Mouse (Mus musculus) CD4-positive, CD25-positive, alpha-beta regulatory T cell, adult 4 months (primary cell): ENCODE results near the gene Gm10203. TPM values are rescaled to one million over a fixed set of nuclear protein-coding genes. Genes with fewer than 3 reads are reported as not detected.
"Not testable (repeated sequence)": the region's sequence is repeated elsewhere in the genome, so short reads cannot be mapped to it uniquely, and the experiment has no call there.

Experiments used
- ATAC-seq: one replicate; pipeline ENCODE4 v1.8.0; 2017
- polyA plus RNA-seq, 2 experiments: library from polyadenylated mRNA; unstranded; fragments of 100-300 nt; shearing (Covaris generic); gene quantifications; one replicate each; pipeline ENCODE4 v1.2.1; 2017

Gene Gm10203
- polyA plus RNA-seq = not detected

DNA sequence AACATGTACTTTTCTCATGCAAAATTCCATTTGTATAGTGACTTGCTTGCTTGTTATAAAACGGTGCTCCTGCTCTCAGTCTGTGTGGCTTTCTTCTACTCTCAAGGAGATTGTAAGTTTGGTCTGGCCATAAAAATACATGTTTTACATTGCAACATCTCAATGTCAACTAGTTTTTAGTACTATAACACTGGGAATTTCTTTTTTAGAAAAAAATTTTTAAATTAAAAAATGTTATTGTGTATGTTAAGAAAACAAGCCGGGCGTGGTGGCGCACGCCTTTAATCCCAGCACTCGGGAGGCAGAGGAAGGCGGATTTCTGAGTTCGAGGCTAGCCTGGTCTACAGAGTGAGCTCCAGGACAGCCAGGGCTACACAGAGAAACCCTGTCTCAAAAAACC lies at the start of gene Gm10203:
TSS of gene Gm10203 (plus strand) at position 301 of the 400 bp plus-strand sequence.
- ATAC-seq = not testable (repeated sequence)

DNA sequence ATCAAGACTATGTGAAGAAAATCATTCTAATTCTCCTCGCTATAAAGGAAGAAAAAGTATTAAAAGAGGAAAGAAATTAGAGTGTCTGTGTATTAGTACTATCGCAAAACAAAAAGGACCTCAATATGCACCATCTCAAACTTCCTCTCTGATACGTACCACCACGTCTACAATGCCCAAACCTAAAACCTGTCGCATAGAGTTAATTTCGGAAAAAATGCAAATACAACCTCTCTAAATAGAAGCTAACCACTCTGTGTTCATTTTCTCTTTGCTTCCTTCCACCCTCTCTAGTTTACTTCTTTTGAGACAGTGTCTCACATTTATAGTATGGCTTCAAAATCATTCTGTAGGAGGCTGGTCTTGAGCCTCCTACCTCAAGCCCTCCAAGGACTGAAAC lies 37.6 kb upstream of the Gm10203 start:
- ATAC-seq = no peak

DNA sequence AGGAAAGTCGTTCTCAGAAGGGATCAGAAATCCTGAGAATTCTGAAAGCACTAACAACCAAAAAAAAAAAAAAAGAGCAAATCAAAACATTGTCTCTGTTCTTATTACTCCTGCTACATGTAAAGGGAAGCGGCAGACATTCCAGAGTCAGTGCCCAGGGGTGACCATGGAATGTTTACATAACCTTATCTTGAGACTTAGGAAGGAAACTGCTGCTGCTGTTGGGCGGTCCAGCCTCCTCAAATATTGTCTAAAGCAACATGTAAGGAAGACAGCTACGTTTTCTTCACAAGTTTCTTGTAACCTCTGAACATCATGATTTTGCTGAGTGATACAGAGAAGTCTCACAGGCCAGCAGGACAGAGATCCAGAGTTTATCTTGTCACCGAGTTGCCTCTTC lies 36.5 kb upstream of the Gm10203 start:
- ATAC-seq = no peak

DNA sequence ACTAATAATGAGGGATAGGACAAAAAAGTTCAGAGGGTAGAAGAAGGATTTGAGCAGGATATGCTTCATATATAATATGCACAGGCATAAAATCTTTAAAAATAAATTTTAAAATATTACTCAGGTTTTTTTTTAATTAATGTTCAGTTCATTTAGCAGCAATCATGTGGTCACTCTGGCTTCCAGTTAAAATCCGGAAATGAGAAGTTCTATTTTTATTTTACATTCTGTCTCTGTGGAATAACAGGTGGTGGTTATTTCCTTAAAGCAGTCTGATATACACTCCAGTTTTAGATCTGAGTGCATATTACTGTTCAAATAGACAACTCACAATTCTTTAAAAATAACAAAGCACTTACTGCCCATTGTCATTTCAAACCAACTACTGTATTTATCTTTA lies 35.4 kb upstream of the Gm10203 start:
- no peak for ATAC-seq

DNA sequence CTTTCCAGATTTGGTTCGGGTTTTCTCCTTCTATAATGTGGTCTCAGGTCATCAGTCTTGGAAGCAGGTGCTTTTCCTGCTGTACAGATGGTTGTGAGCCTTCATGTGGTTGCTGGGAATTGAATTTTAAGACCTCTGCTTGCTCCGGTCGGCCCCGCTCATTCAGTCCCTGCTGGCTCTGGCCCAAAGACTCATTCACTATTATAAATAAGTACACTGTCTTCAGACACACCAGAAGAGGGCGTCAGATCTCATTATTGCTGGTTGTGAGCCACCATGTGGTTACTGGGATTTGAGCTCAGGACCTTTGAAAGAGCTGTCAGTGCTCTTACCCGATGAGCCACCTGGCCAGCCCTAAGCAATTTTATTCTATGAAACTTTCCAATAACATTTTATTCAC lies 34.6 kb upstream of the Gm10203 start:
- ATAC-seq = no peak

DNA sequence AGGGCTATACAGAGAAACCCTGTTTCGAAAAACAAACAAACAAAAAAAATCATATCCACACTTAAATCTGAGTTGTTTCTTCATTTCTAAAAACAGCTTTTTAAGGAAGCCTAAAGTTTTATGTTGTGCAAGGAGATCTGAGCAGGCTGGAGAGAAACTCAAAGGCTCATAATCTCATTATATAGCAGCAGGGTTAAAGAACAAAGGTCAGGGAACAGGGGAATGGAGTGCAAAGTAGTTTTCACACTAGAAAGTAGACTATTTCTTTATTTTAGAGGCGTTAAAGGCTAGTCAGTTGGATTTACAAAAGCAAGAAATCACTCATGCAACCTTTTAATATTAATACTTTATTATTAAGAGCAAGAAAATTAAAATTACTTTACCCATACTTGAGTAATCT lies 33.7 kb upstream of the Gm10203 start:
- no peak for ATAC-seq

DNA sequence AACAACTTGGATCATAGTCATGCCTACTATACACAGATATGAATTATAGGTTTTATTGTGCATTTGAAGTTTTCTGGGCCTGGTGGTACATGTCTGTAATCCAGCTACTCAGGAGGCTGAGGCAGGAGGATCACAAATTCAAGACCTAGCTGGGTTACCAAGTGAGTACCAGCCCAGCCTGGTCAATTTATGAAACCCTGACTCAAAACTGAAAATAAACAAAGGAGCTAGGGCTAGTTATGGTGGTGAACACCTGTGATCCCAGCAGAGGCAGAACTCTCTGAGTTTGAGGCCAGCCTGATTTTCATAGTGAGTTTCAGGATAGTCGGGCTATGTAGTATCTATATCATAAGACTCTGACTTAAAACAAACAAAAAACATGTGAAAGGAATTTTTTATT lies 32.7 kb upstream of the Gm10203 start:
- no peak for ATAC-seq

DNA sequence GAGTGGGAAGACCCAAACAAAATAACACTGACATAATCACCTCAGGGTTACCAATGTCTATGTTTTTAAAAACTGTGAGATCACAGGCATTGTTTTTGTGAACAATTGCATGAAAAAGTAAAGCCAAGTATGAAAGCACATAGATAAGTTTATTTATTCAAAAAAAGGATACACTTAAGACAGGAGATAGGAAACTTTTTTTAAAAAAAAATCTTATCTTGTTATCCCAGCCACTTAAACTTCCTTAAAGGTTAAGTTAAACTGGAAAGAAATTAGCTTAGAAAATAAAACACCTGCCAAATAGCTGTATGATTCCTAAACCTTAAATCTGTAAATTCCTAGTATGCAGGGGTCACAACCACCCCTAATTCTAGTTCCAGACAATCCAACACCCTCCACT lies 31.0 kb upstream of the Gm10203 start:
- ATAC-seq = no peak

DNA sequence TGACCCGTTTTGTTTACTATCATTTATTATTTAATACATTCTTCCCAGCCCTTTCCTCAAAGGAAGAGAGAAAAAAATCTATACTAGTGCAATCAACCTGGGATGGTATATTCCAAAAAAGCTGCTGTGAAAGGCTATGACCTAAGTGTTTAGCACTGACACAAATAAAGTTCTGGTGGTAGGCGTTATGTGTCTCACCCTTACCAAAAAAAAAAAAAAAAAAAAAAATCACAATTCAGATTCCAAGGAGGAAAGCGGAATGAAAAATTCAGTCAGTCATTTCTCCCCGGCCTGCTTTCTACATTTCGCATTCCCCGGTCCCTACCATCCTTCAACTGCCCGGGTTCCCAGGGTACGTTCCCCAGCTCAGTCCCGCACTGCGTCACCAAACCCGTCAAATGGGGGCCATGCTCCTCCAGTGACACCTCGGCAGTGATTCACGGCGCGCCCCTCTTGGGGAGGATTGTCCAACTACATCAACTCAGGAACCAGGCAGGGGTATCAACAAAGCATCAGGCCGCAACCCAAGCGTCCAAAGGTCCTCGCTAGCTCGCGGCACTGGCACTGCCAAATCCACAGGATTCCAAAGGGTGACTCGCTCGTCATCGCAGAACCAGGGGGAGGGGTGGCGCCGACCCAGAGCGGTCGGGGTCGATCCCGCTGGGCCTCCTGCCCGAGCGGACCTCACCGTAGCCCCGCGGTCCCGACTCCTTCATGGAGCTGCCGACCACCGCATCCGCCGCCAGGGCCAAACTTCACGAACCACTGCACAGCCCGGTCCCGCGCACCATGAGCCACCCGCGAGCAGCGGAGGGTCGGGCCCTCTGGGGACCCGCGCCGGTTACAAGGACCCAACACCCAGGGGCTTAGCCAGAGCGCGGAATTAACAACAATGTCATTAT lies 29.5 kb upstream of the Gm10203 start:
- ATAC-seq = peak; percentile 18

DNA sequence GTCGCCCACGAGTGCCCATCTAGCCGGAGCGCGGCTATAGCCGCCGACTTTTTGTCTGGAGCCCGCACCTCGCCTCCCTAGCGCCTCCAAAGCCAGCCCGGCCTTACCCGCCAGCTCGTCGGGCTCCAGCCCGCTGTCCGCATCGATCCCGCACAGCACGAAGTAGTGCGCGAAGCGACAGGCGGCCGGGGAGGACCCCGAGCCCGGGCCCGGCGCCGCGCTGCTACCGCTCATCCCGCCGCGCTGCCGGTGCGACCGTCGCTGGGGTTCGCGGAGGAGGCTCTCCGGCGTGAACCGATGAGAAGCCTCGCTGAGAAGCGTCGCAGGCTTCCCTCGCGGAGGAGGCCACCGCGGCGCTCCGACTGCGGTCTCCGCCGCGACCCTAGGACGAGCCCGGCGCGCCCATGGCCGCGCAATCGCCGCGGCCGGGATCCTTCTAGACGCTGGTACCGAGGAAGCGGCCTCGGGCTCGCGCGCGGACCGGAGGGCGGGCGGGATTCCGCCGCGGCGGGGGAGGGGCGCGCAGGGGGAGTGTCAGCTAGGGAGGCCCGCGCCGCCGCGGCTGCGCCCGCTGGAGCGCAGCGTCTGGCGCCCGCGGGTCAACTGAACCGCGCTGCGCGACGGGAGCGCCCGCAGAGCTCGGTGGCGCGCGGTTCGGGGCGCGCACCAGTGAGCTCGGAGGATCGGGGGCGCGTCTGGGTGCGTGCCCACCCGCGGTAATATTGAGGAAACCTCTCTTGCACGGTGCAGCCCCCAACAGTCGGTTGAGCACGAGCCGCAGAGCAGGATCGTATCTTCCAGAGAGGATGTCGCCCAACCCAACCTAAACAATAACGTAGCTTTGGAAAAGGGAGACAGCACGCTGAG lies 28.7 kb upstream of the Gm10203 start, which contains the start of gene Dennd5b:
TSS of gene Dennd5b (minus strand) at position 605 of the 867 bp plus-strand sequence.
- peak; percentile 62 for ATAC-seq

DNA sequence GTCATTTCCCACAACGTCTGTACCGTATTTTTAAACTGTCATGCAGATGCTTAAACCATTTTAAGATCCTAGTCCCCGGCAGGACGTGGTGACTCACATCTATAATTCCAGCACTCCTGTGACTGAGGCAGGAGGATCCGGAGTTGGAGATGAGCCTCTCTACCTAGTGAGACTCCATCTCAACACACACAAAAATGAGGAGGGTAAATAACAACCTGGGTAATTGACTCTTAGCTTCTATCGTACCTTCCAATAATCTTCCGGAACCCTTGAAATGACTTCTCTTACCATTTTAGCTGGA lies 28.1 kb upstream of the Gm10203 start:
- ATAC-seq = peak; percentile 25

DNA sequence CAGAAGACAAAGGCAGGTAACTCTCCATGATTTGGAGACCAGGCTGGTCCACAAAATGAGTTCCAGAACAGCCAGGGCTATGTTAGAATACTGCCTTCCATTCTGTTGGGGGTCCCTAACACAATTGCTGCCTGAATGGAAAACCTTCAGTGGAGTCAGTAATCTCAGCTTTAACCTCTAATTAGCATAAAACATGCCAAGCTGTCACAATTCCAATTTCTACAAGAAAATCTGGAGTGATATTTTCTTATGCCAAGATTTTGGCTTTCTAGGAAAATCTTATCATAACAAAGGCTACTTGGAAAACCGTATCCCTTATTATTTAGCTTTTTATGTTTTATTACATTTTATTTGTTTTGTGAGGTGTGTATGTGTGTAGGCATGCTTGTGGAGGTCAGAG lies 26.5 kb upstream of the Gm10203 start:
- no peak for ATAC-seq

DNA sequence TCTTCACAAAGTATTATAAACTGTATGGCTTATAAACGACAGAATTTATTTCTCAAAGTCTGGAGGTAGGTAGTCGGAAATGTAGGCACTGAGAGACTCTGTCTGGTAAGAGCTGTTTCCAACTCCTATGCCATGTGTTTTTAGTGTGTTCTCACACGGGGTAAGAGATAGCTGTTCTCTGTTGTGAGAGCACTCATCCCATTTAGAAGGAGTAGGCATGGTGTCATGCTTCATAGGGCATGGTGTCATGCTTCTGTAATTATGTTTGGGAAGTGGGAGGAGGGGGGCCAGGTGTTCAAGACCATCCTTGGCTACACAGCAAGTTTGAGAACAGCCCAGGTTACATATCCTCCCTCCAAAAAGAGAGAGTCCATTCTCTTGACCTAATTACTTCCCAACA lies 22.4 kb upstream of the Gm10203 start:
- no peak for ATAC-seq

DNA sequence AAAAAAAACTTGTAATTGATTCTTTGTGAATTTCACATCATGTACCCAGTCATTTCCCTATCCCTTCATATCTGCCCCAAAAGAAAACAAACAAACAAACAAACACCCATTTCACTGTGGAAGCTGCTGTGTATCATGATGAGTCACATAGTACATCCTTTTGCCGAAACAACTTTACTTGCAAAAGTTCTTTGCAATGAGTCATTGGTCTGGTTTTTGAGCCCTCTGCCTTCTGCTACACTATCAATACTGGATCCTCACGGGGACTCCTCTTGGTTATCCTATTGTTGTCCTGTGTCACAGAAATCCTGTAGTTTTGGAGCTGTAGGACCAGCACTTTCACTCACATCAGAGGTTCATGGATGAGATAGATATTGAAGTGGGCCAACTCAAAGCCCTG lies 21.1 kb upstream of the Gm10203 start:
- ATAC-seq = no peak

DNA sequence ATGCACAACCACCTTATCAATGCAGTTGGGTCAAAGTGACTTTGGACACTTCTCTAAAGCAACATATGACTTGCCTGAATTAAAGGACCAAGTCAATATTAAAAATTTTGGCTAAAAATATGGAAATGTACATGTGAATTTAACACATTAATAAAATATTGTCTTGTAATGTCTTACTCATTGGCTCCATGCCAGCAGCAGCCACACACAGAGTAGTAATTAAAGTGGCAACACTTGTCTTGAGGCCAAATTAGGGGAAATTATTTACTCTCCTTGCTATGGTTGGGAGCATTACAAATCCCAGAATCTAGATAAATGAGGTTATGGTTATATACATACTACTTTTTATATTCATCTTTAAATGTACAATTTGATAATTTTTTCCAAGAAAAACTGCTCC lies 13.0 kb upstream of the Gm10203 start:
- no peak for ATAC-seq

DNA sequence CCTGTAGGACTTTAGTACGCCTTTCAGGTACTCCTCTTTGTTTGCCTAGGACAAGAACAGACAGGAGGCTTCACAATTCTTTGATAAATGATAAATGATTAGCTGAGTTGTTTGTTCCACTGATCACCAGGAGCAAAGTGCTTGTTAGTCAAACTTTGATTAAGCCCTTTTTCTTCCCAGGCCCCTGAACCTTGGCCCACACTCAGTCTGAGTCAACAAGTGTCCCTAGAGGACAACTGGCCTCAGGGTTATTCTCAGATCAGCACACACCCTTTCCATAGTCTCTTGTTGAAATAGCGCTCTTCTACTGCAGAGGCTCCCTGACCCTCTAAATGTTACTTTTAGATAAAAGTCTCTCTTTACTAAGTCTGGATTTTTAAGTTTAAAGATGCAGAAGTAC lies 11.0 kb upstream of the Gm10203 start:
- no peak for ATAC-seq

DNA sequence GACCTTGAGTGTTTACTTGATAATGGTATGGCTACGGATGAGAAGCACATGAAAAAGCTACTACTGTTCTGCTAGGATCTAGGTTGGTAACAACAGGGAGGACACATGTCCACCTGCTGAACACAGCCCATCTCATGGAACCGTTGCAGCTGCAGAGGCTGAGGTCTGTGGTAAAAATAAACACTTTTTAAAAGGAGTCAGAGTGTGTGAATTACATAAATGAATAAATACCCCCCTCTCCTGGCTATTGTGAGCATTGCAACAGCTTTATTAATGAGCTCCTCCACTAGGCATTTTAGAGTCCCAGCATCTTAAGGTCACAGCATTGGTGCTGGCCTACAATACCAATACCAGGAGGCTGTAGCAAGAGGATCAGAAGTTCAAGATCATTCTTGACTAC lies 10.1 kb upstream of the Gm10203 start:
- peak; percentile 90 for ATAC-seq

DNA sequence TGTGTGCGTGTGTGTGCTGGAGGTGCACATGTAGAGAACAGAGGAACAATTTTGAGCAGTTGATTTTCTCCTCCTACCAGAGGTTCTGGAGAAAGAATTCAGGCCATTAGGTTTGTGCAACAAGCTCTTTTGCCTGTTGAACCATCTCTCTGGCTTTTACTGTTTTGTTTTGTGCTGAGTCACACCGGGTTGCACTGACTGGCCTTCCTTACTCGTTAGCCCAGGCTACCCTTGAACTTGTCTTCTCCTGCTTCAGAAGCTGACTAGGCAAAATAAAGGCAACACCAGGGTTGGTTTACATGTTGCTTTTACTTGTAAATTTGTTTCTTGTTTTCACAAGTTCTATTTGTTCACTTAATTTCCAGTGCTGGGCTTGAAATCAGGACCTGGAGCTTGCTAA lies 6.9 kb upstream of the Gm10203 start:
- no peak for ATAC-seq

DNA sequence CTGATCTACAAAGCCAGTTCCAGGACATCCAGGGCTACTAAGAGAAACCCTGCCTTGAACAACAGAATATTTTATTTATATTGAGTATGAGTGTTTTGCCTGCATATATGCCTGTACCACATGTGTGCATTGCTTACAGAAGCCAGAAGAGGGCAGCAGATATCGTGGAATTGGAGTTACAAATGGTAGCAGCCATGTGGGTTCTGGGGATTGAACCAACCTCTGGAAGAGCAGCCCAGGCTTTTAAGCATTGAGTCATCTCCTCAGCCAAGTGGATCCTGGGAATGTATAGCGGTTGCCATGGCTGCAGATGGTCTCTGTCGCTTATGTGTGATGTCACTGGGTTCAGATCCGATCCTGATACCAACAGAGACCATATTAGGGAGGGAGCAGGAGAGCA lies 3.3 kb upstream of the Gm10203 start:
- peak; percentile 89 for ATAC-seq

DNA sequence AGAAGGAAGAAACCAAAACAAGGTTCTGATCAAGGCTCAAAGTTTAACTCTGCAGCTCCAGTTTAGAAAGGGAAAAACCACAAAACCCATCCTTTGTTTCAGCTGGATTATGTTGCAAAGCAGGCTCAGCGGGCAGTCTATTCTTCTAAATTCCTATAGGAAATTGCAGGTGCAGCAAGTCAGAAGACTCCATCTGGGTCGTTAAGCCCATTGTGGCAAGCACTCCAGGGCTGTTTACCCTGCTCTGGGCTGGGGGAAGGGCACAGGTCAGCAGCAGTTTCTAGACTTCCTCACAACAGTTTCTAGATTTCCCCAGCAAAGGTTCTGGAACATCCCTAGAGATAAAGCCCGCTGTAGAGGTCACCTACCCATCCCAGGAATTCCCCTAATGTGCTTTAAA lies 1.1 kb downstream of the Gm10203 start:
- no peak for ATAC-seq

DNA sequence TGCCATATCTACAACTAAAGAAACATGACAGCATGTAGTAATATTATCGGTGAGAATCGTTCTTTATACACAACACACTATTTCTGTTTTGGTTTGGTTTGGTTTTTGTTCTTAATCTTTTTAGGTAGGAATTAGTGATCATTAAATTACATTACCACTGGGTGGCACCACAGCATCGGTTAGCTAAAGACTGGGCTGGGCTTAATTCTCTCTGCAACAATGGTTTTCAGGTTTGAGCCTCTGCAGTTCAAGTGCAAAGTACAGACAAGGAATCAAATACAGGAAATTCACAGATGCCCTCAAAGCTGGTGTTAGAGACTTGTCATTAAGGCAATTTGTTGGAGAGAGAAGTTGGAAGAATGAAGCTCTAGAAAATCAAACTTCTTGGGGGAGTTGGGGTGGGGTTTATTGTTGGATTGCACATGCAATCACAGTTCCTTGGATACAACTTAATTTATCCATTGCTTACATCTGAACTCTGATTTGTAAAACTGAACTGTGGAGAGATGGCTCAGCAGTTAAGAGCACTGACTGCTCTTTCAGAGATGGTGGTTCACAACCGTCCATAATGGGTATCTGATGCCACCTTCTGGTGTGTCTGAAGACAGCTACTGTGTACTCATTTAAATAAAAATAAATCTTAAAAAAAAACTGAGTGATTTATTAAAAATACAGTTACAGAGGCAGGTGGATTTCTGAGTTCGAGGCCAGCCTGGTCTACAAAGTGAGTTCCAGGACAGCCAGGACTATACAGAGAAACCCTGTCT lies 2.5 kb downstream of the Gm10203 start:
- peak; percentile 97 for ATAC-seq

DNA sequence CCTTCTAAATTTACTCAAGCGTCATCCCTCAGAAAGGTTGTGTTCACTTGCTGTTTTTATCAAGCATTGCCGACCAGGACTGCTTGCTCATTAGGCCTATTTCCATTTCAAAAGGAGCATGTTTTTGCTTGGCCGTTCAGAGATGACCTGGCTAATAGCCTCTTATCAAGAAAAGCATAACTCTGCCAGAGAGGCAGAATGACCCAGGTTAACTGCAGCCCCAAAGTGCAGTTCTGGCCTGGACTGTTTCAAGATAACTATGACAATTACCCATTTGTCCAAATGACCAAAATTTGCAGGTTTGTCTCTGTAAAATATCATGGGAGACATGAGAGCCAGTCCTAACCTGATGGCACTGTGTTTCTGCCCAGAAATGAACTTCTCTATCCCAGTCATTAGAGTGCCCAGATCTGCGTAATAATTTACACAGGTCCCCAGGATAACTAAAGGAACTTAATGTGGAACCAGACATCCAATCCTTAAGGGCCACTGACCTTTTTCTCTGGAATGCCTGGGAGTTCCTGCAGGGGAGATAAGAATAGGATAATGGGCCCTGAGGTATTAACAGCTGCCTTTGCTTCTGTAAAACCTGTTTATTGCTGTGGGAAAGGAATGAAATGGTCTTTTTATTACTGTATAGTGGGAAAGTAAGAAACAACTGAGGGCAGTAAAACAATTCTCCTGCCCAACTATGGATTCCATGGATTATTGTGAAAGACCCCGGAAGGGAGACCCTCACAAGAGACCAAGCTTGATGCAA lies 4.6 kb downstream of the Gm10203 start:
- no peak for ATAC-seq
